Mouse (Mus musculus): ENCODE measurements around the gene Rad17.

The Rad17 gene

DNA sequence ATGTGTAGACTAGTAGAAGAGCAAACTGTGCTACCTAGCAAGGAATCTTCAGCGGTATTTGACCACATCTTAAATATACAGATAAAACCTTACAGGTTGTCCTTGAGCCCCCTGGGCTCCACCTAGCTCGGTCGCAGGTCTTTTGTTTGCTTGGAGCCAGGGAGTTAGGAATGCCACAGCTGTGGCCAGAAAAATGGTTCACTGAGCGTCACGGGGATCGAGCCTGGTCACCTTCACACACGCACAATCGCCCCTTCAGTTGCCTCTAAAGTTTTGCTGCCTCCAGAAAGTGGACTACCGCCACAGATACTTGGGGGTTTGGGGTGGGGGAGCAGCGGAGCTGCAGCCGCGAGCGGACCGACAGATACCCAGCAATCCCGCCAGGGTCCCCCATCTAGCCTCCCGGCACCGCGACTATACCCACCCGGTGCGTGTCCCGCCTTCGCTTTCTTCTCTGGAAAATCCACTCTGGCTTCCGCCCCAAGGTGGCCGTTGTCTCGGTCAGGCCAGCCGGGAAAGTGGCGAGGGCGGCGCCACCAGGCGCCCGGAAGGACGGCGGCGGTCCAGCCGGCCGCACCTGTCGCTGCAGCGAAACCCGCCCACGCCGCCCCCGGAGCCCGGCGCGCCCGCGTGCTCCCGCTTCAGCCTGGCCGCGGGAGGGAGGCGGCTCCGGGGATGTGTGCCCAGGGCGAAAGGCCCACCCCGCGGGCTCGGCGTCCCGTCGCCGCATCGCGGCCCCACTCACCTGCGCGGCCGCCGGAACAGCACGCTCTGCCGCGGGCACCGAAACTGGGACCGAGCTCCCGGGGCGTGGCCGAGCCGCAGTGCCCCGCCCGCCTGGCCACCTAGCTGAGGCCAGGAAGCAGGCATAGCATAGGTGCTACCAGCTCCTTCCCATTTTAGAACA lies 34.4 kb downstream of the Rad17 start, which contains the start of gene Marveld2:
Gene Marveld2 (minus strand): TSS at position 791 of the 907 bp plus-strand sequence.
- no peak for DNase-seq (ENCODE audit: low read depth, low spot score)

DNA sequence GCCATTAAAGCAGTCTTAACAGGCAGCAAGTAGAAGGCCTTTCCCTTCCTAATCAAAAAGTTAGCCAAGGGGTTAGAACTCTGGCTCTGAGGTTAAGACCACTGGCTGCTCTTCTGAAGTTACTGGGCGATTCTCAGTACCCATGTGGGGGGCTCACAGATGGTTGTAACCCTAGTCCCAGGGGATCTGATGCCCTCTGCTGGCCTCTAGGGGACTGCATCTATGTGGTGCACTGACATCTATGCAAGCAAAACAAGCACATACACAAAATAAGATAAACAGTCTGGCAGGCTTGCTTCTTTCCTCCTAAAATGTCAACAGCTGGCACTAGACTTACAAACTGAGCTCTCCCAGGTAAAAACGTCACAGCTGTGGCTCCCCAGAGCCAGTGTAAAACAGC lies 37.9 kb downstream of the Rad17 start:
- DNase-seq (ENCODE audit: low read depth, low spot score): no peak

DNA sequence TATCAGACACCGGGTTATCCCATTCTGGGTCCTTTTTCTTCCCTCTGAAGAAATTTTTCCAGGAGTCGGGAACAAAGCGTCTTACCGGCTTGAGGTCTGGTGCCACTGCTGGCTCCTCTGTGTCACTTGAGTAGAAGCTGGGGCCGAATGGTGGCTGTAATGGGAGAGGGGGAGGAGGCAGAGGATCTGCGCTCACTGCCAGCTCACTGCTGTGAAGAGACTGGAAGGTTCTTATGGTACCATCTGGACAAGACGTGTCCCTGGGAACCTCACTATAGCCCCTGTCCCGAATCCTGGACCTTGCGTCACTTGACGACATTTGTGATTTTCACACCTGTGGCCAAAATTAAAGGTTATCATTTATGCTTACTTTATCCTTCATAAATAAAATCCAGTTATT lies 38.6 kb downstream of the Rad17 start:
- DNase-seq (ENCODE audit: low read depth, low spot score): no peak

DNA sequence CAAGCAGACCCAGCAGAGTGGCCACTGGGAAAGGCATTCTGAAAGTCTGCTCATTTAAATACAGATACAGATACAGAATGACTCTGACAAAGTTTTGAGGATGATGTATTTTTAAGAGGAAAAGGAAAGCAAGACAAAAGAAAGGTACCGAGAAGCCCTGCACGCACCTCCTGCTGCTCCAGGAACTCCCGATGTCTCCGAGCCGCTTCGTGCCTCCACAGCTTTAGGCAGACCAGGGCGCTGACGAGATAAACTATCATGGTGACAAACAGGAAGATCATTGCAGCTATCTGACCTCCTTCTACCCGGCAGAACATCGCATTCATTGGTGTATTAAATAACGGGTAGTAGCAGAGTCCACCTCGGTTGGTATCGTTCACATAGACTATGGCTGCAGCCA lies 39.6 kb downstream of the Rad17 start:
- no peak for DNase-seq (ENCODE audit: low read depth, low spot score)

DNA sequence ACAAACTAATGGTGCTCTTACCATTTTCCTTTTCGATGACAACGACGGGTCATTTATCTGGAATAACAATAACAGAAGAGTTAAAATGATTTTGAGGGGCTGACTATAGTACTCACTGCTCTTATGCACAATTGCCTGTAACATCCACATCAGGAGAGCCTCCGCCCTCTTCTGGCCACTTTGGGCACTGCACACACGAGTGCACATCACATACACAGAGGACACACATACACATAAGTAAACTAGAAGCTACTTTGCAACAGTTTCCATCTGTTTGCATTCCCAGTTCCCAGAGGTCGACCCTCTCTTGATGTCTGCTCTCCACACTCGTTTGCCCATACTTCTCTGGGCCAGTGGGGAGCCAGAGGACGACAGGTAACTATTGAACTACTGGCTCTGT lies 43.1 kb downstream of the Rad17 start:
- no peak for DNase-seq (ENCODE audit: low read depth, low spot score)

DNA sequence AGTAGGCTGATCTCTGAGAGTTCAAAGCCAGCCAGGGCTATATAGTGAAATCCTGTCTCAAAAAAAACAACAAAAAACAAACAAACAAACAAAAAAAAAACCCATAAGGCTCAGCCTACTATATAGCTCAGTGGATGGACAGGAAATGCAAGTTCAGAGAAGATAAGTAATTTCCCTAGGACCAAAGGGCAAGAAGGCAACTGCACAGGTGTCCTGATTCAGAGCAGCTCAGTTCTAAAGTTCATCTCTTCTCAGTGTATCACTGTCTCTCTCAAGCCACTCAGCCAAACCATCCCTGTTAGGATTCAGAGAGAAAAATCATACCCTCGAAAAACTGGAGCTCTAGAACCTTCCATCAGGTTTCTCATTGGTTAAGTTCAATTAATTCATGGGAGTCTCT lies 45.0 kb downstream of the Rad17 start:
- DNase-seq (ENCODE audit: low read depth, low spot score): no peak

DNA sequence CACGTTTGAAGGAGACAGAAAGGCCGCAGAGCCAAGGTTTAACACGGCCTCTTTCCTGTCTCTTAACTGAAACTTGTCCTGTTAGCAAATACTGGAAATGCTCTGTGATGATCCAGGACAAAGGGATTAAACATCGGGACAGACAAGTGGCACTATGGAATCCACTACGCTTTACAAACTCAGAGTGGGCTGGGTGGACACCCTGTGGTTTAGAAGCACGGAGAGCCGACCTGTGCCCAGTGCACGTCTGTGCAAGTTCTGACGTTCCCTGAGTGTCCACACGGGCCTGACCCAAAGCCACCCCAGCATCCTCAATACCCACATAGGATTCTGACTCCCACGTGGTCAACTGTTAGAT lies 47.1 kb downstream of the Rad17 start:
- no peak for DNase-seq (ENCODE audit: low read depth, low spot score)

DNA sequence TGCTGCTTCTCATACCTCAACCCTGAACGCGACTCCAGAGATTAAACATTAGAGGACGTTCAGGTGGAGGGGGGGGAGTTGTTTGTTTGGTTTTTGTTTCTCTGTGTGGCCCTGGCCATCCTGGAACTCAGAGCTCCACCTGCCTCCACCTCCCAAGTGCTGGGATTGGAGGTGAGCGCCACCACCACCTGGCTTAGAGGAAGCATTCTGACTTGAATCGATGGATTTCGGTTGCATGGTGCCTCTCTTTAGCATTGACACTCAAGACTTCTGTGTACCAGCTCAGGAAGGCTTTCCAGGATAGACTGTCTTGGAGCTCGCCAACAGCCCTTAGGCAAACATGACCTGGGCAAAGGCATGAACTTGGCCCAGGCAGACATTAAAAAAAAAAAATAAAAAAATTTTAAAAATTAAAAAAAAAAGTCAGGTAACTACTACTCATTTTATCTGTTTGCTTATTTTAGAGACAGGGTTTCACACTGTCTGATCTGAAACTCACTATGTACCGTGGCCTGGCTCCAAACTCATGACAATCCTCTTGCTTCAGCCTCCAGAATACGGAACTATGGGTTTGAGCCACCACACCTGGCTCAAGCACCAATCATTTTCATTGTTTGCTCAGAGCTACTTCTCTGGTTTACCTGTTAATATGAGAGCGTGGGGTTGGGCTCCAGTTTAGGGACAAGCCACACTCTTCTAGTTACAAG lies 47.7 kb downstream of the Rad17 start:
- no peak for DNase-seq (ENCODE audit: low read depth, low spot score)

DNA sequence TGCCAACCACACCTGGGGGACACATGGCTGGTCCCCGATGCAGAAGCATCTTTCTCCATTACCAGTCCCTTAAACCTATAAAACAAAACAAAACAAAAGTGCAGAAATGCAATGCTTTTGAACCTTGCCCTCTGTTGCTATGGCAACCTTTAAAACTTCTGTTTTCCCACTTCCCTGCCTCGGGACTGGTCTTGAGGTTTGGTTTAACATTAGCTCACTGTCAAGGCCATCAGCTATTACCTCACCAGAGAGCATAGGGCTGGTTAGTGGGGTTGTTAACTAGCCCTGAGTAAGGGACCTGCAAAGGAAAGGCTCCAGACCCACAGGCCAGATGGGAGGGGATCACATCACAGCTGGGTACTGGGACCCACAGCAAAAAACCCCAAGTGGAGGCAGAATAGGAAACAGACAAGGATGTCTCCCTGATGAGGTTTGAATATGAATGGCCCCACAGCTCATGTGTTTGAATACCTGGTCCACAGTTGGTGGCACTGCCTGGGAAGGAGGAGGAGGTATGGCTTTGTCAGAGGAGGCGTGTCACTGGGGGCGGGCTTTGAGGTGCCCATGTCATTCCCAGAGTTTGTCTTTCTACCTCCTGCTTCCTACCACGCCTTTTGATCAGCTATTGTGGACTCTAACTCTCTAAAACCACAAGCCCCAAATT lies 48.5 kb downstream of the Rad17 start:
- no peak for DNase-seq (ENCODE audit: low read depth, low spot score)

DNA sequence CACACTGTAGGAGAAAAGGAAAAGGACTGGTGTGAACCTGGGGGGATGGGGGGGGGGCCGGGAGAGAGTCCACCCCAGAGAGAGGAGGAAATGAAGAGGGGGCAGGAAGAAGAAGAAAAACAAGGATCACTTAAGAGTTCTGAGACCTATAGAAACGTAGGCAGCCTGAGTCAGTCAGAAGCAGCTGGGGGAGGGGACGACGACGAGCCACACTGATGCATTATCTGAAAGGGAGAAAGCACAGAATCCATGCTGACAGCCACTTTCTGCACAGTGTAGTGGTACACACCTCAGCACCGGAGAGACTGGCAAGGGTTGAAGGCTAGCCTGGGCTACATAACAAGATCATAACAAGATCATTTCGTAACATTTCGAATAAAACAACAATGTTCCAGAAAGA lies 49.8 kb downstream of the Rad17 start:
- DNase-seq (ENCODE audit: low read depth, low spot score): no peak

DNA sequence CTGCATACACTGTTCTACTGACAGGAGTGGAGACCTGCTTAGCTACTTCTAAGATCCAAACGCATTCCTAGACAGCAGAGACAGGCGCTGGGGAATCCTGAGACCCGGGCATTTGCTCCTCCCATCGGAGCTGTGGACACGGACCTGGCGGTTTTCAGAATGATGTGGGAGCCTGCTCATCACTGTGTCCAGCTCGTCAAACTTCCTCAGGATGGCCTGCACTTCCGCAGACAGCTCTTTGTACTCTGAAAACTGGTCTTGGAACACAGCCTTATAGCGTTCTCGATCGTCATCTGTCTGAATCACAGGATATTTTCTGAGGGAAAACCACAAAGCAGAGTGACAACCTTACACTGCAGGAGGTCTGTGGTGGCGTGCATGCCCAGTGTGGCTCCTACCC lies 50.5 kb downstream of the Rad17 start:
- no peak for DNase-seq (ENCODE audit: low read depth, low spot score)

DNA sequence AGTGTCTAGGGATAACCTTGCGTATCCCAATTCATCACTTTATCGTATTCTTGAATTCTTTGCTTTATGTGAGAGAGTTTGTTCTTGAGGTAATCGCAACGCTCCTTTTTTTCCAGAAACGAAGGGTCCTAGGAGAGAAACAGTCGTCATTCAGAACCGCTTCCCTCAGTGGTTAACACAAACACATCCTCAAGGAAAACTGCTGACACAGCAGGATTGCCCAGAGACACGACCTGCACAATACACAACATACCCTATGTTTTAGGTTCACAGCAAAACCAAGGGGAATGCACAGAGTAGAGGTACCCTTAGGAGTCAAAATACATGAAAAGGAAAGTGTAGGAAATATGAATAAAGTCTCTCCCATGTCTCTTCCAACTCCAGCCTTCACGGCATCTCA lies 53.6 kb downstream of the Rad17 start:
- DNase-seq (ENCODE audit: low read depth, low spot score): no peak

DNA sequence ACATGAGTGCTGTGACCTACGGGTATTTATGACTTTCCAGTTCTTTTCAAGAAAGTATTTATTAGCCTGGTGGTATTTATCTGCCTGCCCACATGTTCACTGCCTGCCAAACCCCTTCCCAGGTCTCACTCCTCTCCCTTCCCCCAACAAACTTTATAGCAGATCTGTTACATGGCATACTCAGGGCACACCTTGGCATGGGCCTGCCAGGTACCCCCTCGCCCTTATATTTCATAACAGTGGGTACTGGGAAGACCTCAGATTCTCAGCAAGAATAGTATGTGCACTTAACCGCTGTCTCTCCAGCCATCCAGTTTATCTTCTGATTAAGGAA lies 55.3 kb downstream of the Rad17 start:
- no peak for DNase-seq (ENCODE audit: low read depth, low spot score)

DNA sequence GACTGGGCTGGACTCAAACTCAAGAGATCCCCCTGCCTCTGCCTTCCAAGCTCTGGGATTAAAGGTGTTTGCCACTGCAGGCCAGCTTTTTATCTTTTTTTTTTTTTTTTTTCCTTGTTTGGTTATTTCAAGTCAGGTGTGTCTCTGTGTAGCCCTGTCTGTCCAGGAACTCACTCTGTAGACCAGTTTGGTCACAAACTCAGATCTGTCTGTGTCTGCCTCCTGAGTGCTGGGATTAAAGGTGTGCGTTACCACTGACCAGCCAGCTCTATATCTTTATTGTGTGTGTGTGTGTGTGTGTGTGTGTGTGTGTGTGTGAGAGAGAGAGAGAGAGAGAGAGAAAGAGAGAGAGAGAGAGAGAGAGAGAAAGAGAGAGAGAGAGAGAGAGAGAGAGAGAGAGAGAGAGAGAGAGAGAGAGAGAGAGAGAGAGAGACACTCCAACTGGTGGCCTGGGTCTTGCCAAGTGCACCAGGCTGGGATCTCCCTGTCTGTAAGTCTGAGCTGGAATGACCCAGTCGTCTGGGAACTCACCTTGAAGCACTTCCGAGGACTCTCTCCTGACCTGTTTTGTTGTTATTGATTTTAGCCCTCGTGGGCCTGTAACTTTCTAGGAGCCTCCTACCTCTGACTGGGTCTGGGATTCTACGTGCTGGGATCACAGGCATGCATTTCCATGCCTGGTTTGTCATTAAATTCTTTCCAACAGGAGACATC lies 55.9 kb downstream of the Rad17 start:
- no peak for DNase-seq (ENCODE audit: low read depth, low spot score)

DNA sequence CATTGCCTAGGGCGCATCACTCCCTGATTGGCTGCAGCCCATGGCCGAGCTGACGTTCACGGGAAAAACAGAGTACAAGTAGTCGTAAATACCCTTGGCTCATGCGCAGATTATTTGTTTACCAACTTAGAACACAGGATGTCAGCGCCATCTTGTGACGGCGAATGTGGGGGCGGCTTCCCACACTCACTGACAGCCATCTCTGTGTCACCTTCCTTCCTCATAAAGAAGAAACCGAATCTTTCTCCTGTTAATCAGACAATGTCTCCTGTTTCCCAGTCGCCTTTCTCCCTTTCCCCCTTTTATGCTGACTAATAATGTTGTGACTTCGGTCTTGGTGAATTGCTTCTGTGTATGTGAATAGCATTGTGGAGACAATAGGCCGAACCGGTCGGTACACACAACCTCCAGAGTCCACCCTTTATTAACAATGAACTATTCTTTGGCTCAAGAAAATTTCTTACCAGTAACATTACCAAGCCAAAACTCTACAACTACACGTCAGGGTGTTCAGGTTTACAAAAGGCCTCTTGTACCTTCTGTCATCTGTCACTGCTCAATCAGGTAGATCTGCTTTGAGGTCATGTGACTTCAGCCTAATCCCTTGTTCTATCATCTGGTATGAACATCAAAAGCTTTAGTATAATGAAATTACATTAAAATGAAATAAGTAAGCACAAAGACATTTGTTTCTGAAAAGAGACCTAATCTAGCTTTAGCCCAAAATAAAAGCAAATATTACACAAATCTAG lies 56.6 kb downstream of the Rad17 start:
- DNase-seq (ENCODE audit: low read depth, low spot score): no peak

DNA sequence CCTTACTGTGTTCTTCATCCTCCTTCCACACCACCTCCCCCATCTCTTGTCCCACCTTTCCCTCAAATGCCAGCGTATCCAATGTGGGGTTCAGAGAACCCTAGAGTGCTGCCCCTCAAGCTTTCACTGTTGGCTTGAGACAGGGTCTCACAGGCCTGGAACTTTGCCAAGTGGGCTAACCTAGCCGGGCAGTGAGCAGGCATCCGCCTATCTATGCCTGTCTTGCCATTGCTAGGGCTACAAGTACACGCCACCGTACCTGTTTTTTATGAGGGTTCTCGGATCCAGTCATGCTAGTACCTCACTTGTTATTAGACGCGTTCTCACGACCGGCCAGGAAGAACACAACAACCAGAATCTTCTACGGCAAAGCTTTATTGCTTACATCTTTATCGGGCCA lies 62.2 kb downstream of the Rad17 start:
- DNase-seq (ENCODE audit: low read depth, low spot score): no peak

DNA sequence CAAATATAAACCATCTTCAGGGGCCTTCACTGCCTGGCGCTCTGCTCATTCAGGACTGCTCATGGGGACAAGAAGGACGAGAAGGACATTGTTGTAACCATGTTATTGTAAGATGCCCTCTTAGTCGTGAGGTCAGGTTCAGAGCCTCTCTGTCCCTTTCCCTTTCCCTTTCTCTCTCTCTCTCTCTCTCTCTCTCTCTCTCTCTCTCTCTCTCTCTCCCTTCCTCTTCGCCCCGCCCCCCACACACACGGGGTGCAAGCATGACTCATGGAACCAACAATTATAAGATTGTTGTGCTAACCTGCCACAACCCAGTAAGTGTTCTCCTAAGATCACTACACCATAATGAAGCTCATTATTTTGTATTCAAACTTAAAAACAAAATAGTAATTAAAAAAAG lies 68.7 kb downstream of the Rad17 start:
- DNase-seq (ENCODE audit: low read depth, low spot score): no peak

DNA sequence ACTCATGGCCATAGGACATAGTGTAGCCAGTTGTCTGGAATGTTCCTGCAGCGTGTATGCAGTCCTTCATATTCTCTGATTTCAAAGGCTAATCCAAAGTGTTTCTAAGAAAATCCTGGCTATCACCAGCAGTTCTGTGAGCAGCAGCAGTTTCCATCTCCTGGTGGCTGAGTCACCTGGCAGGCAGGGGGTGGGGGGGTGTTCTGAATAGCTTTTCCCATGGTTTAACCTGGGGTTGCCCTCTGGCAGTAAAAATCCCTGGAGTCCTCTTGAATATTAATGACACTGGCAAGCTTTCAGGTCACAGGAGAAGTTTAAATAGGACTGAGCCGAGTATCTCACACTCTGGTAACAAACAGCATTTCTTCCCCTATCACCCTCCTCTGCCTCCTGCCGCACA lies 69.2 kb downstream of the Rad17 start:
- DNase-seq (ENCODE audit: low read depth, low spot score): no peak

DNA sequence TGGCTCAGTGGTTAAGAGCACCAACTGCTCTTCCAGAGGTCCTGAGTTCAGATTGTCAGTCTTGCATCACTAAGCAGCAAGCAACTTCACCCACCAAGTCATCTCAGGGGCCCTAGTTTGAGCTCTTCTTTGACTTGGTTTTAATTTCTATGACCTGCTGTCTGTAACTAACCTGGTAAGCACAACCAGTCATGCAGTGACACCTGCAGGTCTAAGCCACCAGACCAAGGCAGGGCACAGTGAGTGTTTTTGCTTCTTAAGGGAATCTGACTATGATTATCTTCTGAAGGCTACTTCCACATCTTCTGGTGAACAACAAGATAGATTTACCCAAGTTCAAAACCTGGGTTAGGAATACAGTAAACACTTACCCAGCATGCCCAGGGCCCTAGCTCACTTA lies 70.9 kb downstream of the Rad17 start:
- no peak for DNase-seq (ENCODE audit: low read depth, low spot score)

DNA sequence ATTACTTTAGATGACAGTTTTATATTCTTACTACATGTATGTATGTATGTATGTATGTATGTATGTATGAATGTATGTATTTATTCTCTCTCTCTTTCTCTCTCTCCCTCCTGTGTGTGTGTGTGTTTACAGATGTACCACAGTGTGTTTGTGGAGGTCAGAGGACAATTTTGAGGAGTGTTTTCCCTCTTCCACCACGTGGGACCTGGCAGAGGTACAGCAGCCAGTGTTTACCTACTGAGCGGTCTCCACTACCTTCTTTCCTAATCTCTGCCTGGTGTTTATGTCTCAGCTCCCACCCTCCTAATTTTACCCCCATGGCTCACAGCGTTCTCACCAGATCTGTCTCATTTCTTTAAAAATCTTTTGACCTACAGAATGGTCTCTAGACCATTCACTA lies 71.6 kb downstream of the Rad17 start:
- no peak for DNase-seq (ENCODE audit: low read depth, low spot score)

DNA sequence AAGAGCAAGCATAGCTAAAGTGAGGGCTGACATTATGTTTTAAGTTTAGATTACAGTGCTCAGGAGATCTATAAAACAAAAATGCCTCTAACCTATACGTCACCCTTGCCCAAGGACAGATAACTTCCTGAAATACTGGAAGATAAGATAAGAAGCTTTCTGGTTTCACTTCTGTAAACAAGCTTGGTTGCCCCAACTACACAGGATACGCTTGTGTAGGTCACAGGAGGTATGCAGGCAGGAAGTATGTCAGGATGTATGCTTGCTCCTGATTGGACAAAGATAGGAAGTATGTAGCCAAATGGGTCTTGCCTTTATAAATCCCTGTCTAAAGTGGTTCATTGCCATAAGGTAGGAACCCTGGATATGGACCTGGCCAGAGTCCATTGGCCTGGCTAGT lies 74.9 kb downstream of the Rad17 start:
- no peak for DNase-seq (ENCODE audit: low read depth, low spot score)

Measured in c-Kit-negative CD71-positive TER-119-positive erythroid progenitor cells, embryonic 14.5 days (primary cell).